Mouse (Mus musculus) B cell, adult 67 days (primary cell): ENCODE measurements around the gene Zic5. TPM values are rescaled to one million over a fixed set of nuclear protein-coding genes. Genes with fewer than 3 reads are reported as not detected.

Experiments
- total RNA-seq, 2 experiments: library from RNA; stranded (reverse); gene quantifications; 4 replicates each; pipeline ENCODE4 v1.2.4; 2023

Gene Zic5
- total RNA-seq, result not detected

DNA sequence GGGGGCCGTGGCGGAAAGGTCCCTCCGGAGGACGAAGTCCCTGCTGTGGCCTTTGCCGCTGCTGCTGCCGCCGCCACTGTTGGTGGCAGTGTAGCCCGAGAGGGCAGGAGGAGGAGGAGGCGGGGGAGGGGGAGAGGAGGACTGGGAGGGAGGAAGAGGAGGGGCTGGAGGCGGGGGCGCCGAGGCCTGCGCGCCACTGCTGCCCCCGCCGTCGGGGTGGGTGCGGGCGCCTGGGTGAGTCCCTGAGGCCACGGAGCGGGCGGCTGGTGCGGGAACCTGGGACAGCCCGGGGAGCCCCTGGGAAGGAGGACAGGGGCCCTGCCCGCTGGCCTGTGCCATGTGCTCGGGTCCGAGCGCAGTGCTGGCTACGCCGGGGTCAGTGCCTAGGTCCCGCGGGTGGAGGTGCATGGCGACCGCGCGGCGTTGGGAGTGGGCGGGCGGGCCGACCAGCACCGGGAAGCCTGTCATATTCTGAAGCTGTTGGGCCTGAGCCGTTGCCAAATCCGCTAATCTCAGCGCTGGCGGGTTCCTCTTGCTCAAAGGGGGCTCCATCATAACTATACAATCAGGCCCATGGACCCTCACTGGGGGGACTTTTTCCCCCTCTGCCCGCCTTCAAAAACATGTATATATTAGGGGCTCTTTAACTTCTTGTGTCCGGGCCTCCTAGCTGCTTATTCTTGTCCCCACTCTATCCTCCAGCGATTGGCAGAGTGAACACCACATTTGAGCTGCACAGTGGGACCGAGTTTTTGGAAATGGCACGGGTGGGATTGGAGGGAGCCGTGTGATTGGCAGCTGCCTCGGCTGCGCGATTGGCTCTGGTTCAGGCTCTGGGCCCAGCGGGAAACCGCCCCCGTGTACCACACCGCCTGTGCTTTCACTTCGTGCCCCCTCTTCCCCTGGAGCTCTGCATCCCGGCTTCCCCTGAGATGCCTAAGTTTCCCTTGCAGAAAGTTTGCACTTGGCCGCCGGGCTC, at the start of gene Zic5:
Zic5 (minus strand) TSS at position 915 of the 979 bp plus-strand sequence.

DNA sequence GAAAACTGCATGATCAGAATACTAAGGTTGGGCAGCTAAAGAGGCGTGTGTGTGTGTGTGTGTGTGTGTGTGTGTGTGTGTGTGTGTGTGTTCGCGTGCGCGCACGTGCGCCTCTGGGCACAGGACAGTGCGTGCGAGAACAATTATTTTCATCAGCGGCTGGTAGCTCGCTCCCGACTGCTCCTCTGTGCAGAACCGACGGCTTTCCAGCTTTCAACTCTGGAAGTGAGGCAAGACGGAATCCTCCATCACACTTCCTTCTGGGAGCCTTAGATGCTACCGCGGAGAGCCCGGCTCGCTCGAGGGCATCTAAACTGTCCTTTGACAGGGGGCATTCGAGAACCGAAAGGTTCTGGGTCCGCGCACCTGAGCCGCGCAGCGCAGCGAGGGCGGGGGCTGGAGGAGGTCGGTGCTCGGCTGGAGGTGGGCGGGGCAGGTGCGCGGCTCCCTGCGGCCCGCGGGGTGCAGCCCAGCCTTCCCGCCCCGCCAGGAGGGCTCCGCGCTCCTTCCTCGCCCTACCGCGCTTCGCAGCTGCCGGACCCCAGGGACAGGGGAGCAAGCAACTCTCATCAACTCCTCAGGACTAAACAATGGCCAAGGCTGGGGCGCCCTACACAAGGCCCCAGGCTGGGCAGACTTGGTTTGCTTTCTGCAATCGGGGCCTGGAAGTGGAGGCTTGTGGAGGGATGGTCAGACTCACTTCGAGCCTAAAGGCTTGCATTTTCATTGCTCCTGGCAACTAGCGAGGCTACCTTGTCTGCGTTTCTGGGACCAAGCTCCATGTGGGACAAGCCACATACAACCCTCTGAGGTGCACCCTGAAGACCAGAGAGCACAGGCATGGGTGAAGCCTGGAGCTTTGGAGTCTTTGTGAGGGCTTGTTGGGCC, 25.2 kb upstream of the Zic5 start, which contains the start of gene Gm10837:
Gm10837 (plus strand) TSS at position 146 of the 888 bp plus-strand sequence.

DNA sequence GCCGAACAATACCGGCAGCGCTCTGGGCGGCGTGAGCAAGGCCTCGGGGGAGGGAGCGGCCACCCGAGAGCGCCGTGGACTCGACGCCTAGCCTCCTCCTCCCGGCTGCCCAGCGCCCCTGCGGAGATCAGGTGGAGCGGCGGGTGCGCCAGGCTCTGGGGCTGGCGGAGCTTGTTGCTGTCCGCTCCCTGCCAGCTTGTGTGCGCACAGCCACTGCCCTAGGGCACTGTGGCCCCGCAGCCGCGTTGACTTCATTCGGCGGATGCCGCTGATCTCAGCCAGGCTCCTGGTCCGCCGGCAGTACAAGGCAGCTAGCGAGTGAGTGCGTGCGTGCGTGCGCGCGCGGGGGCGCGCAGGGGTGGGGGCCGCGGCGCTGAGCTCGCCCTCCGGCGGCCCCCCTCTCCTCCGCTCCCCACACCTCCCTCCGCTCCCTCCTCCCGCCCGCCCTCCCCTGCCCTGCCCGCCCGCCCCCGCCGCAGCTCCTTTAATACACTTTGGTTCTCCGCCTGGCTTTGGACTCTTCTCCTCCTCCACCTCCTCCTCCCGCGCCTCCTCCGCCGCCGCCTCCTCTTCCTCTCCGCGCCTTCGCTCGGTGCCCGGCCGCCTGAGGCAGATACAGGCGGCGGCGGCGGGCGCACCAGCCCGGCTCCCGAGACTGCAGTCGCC, 9.5 kb upstream of the Zic5 start, which contains the start of gene Zic2:
Zic2 (plus strand) TSS at position 545 of the 666 bp plus-strand sequence.

DNA sequence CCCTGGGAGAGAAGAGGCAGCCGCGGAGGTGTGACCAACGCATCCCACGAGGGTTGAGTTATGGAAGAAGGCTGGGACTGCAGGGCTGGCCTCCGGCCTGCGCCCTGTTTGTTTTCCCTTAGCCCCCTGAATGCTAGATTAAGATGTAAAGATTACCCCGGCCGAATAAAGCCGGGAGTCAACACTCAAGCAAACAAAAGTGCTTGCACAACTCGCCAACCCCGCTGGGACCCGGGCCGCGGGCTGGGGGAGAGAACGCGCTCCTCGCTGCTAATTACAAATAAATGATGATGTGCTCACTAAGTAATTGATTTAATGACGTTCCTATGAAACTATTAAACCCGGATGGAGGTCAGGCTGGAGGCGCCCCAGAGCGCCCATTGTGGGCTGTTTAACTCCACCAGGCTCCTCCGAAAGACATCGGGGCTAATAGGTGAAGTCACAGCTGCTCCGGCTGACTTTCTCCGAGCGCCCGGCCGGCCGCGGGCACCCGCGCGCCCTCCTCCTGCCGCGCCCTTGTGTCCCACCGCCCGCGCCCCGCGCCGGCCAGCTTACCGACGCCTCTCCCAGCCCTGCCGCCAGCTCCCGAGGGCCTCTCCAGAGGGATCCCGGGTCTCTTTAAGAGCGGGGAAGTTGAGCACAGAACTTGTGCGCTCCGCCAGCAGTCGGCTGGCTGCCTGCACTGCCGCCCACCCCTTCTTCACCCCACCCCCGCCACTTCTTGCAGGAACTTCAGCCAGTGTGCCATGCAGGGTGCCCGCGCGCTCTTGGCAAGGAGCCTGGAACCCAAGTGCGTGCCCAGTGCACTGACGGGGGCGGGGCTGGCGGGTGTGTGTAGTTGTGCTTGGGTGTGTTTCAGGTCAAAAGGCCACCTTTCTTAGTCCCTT, 14.7 kb downstream of the Zic5 start, which contains the start of gene Gm5089:
Gm5089 (minus strand) TSS at position 620 of the 887 bp plus-strand sequence.

Other genes with a start within 250 kb of the Zic5 start
- not detected for gene Gm5089, start 14.6 kb downstream of the Zic5 start, total RNA-seq
- gene Zic2, start 9.8 kb upstream of the Zic5 start, total RNA-seq, result not detected
- gene Gm10837, start 24.9 kb upstream of the Zic5 start, total RNA-seq, result not detected
- gene Pcca, start 68.6 kb upstream of the Zic5 start, total RNA-seq, result 10 to 100 TPM; 23.2 to 26.4 TPM